Mouse (Mus musculus) CD4-positive, CD25-positive, alpha-beta regulatory T cell, adult 4 months (primary cell): ENCODE measurements around the gene Zbtb21. TPM values are rescaled to one million over a fixed set of nuclear protein-coding genes. Genes with fewer than 3 reads are reported as not detected.
"Not testable (repeated sequence)": the region's sequence is repeated elsewhere in the genome, so short reads cannot be mapped to it uniquely, and the experiment has no call there.

Experiments used
- ATAC-seq: one replicate; pipeline ENCODE4 v1.8.0; 2017
- polyA plus RNA-seq, 2 experiments: library from polyadenylated mRNA; unstranded; fragments of 100-300 nt; shearing (Covaris generic); gene quantifications; one replicate each; pipeline ENCODE4 v1.2.1; 2017

Gene Zbtb21
- 10 to 100 TPM in 1 of 2 experiments, 1 to 10 TPM in 1; 8.9 to 13.3 TPM for polyA plus RNA-seq

GRCm38 (mm10) chr16:97962151-97962948 lies at the start of gene Zbtb21, which contains the start of gene C2cd2:
TSS of gene Zbtb21 (minus strand) at chr16:97962622.
TSS of gene C2cd2 (minus strand) at chr16:97962598.
- peak; percentile 82 for ATAC-seq

- not testable (repeated sequence) for ATAC-seq
These were observed 34.9 kb upstream of the Zbtb21 start for GRCm38 (mm10) chr16:97997383-97997731.

GRCm38 (mm10) chr16:97996616-97997382 lies 34.4 kb upstream of the Zbtb21 start, which contains the start of gene B230307C23Rik:
TSS of gene B230307C23Rik (plus strand) at chr16:97997315.
- peak; percentile 97 for ATAC-seq

- no peak for ATAC-seq
These were observed 33.6 kb upstream of the Zbtb21 start for GRCm38 (mm10) chr16:97995849-97996615.

GRCm38 (mm10) chr16:97992477-97992876 lies 30.1 kb upstream of the Zbtb21 start:
- not testable (repeated sequence) for ATAC-seq

GRCm38 (mm10) chr16:97991517-97991916 lies 29.1 kb upstream of the Zbtb21 start:
- ATAC-seq, result no peak

- ATAC-seq, result no peak
These were observed 22.2 kb upstream of the Zbtb21 start for GRCm38 (mm10) chr16:97984589-97984988.

GRCm38 (mm10) chr16:97981362-97981761 lies 18.9 kb upstream of the Zbtb21 start:
- no peak for ATAC-seq

- ATAC-seq, result no peak
These were observed 15.3 kb upstream of the Zbtb21 start for GRCm38 (mm10) chr16:97977722-97978121.

GRCm38 (mm10) chr16:97977277-97977676 lies 14.9 kb upstream of the Zbtb21 start:
- ATAC-seq, result no peak

- peak; percentile 21 for ATAC-seq
These were observed 1.6 kb upstream of the Zbtb21 start for GRCm38 (mm10) chr16:97963956-97964540.

GRCm38 (mm10) chr16:97961381-97962150 lies 856 bp downstream of the Zbtb21 start:
- peak; percentile 6 for ATAC-seq

- ATAC-seq, result no peak
These were observed 2.1 kb downstream of the Zbtb21 start for GRCm38 (mm10) chr16:97960348-97960747.

GRCm38 (mm10) chr16:97958401-97958973 lies 3.9 kb downstream of the Zbtb21 start:
- no peak for ATAC-seq

- ATAC-seq, result no peak
These were observed 4.8 kb downstream of the Zbtb21 start for GRCm38 (mm10) chr16:97957626-97958025.

- no peak for ATAC-seq
These were observed 6.4 kb downstream of the Zbtb21 start for GRCm38 (mm10) chr16:97956011-97956410.

- no peak for ATAC-seq
These were observed 9.1 kb downstream of the Zbtb21 start for GRCm38 (mm10) chr16:97953300-97953699.

GRCm38 (mm10) chr16:97952801-97953200 lies 9.6 kb downstream of the Zbtb21 start:
- ATAC-seq, result no peak

GRCm38 (mm10) chr16:97952371-97952770 lies 10.1 kb downstream of the Zbtb21 start:
- ATAC-seq, result no peak

- no peak for ATAC-seq
These were observed 12.4 kb downstream of the Zbtb21 start for GRCm38 (mm10) chr16:97950061-97950460.

- no peak for ATAC-seq
These were observed 13.6 kb downstream of the Zbtb21 start for GRCm38 (mm10) chr16:97948836-97949235.
